Mouse (Mus musculus): ENCODE results near the gene Selenbp1. TPM values are rescaled to one million over a fixed set of nuclear protein-coding genes. Genes with fewer than 3 reads are reported as not detected.
"Not testable (repeated sequence)": the region's sequence is repeated elsewhere in the genome, so short reads cannot be mapped to it uniquely, and the experiment has no call there.

Selenbp1 gene
- polyA plus RNA-seq, 1 experiment from 2014 or later: 237 TPM

DNA sequence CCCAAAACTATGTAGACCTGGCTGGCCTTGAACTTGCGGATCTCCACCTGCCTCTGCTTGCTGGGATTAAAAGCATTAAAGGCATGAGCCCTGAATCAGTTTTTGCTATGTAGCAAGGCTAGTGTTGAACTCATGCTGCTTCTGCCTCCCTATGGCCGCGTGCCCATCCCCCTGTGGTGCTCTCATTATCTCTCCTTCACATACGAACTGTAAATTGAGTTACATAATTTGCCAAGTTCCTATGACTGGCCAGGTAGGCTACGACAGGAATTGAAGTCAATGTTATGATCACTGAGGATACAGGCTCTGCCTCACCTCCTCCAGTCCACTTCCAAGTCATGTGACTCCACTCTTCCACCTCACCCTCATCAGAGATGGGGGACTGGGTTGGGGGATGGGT, 3.3 kb downstream of the Selenbp1 start:
- Histone ChIP-seq H3K4me1 (peaks cover 22% of the 10 kb centered on the region), H3K27ac (peak overlapping the region; percentile 74; the same call in 1 of the 2 replicates), H3K4me2 (0 out of 2 replicates have a peak overlapping the region, but pooled peaks have one; percentile 22)
- H3K27me3 ChIP-seq; ATAC-seq (ENCODE audit: borderline replicate concordance, extremely low read depth, low FRiP score, low TSS enrichment); H3K9me3 ChIP-seq; H3K4me3 ChIP-seq; H3K9ac ChIP-seq; H3K36me3 ChIP-seq: not testable (repeated sequence)
- WGBS: 79% methylated on average over 5 of the region's 5 CpGs

DNA sequence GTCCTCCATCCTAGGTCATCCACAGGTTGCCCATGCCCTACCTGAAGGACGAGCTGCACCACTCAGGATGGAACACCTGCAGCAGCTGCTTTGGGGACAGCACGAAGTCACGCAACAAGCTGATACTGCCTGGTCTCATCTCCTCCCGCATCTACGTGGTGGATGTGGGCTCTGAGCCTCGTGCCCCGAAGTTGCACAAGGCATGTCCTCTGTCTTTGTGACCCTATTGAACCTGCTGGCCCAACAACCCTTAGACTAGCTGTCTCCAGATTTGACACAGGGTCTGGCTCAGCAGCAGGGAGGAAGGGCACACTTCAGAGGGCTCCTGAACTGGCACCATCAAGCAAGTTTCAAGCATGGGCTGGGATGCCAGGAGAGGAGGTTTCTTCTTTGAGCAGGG, 4.3 kb downstream of the Selenbp1 start:
- ATAC-seq (ENCODE audit: borderline replicate concordance, extremely low read depth, low FRiP score, low TSS enrichment); H3K9ac ChIP-seq; H3K4me3 ChIP-seq; H3K9me3 ChIP-seq; H3K4me2 ChIP-seq; H3K27ac ChIP-seq; H3K27me3 ChIP-seq; H3K36me3 ChIP-seq: not testable (repeated sequence)
- 87% methylated on average over 7 of the region's 7 CpGs for WGBS
- peaks cover 14% of the 10 kb centered on the region for H3K4me1 ChIP-seq

DNA sequence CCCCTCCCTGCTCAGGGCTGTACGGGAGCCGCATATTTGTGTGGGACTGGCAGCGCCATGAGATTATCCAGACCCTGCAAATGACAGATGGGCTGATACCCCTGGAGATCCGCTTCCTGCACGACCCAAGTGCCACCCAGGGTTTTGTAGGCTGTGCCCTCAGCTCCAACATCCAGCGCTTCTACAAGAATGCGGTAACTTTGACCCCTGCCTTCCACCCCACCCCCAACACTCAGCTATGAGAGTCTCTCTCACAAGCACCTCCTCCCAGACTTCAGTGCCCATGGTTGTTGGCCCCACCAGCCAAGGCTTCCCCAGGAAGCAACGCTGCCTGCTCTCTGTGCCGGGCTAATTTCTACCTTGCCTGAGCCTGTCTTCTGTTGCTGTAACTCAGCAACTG, 7.2 kb downstream of the Selenbp1 start:
- not testable (repeated sequence) for H3K36me3 ChIP-seq; H3K27ac ChIP-seq; H3K9ac ChIP-seq; ATAC-seq (ENCODE audit: borderline replicate concordance, extremely low read depth, low FRiP score, low TSS enrichment); H3K4me3 ChIP-seq; H3K9me3 ChIP-seq; H3K4me2 ChIP-seq; H3K27me3 ChIP-seq; H3K4me1 ChIP-seq
- 44% methylated on average over 9 of the region's 9 CpGs for whole genome bisulfite sequencing

DNA sequence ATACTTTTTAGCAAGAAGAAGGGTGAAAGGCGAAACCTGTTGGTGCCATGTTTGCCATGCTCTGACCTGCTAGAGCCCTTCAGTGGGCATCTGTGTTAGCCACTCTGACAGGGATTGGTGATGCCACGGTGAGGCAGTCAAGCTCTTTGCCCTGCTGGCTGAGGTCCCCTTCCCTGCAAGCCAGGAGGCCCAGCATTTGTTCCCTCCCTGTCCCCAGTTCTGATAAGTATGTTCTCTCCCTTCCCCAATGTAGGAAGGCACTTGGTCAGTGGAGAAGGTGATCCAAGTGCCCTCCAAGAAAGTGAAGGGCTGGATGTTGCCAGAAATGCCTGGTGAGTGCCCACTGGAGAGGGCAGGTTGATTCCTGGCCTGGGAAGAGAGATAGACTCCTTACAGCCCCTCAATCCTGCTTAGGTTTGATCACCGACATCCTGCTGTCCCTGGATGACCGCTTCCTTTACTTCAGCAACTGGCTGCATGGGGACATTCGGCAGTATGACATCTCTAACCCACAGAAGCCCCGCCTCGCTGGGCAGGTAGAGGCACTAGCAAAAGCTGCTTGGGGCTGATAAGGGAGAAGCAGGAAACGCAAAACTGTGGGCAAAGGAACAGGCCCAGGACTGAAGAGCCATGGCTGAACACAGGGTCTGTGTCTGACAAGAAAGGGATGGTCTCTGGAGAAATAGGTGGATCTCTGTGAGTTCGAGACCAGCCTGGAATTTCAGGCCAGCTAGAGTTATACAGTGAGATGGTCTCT, 9.5 kb downstream of the Selenbp1 start:
- H3K9ac ChIP-seq; H3K4me2 ChIP-seq; H3K4me3 ChIP-seq; ATAC-seq (ENCODE audit: borderline replicate concordance, extremely low read depth, low FRiP score, low TSS enrichment); H3K27me3 ChIP-seq; H3K36me3 ChIP-seq; H3K9me3 ChIP-seq; H3K4me1 ChIP-seq; H3K27ac ChIP-seq: not testable (repeated sequence)
- WGBS: 72% methylated on average over 9 of the region's 9 CpGs

DNA sequence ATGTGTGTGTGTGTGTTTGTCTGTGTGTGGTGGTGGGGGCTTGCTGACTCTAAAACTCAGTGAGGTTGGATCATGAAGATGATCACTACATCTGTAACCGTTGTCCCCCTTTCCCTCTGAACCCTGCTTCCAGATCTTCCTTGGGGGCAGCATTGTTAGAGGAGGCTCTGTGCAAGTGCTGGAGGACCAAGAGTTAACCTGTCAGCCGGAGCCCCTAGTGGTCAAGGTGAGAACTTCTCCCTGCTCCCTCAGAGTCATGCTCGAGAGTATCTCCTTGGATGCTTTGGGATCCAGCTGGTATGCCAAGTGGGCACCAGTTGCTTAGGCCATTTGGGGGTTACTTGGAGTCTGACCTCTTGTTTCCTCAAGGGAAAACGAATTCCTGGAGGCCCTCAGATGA, 10.8 kb downstream of the Selenbp1 start:
- H3K4me3 ChIP-seq, H3K9ac ChIP-seq, H3K27me3 ChIP-seq, H3K9me3 ChIP-seq, H3K36me3 ChIP-seq, H3K4me2 ChIP-seq, H3K4me1 ChIP-seq, H3K27ac ChIP-seq: not testable (repeated sequence)
- 18% methylated on average over 4 of the region's 4 CpGs for WGBS
- 0 out of 2 replicates have a peak, but pooled peaks have one; percentile 32 for ATAC-seq (ENCODE audit: borderline replicate concordance, extremely low read depth, low FRiP score, low TSS enrichment)

DNA sequence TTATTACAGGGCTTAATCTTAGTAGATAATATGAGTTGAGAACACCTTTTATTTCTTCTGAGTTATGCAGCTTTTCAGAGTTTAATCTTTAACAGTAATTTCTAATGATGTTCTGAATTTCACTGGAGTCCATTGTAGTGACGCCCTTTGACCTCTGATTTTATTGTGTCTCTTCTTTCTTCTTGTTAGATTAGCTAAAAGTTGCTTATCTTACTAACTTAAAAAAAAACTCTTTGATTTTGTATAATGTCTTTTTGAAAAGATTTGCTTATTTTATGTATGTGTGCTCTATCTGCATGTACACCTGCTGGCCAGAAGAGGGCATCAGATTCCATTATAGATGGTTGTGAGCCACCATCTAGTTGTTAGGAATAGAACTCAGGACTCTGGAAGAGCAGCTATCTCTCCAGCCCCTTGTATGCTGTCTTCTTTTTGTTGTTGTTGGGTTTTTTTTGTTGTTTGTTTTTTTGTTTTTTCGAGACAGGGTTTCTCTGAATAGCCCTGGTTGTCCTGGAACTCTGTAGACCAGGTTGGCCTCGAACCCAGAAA, 15.3 kb downstream of the Selenbp1 start:
- Histone ChIP-seq H3K36me3 (no peaks in the 10 kb centered on the region), H3K9me3 (no peaks in the 10 kb centered on the region), H3K9ac (no peak overlapping the region), H3K4me2 (no peak overlapping the region), H3K27ac (no peak overlapping the region), H3K27me3 (no peaks in the 10 kb centered on the region), H3K4me1 (no peaks in the 10 kb centered on the region), H3K4me3 (no peak overlapping the region)
- no peak for ATAC-seq (ENCODE audit: borderline replicate concordance, extremely low read depth, low FRiP score, low TSS enrichment)
- WGBS: 72% methylated on average over 3 of the region's 3 CpGs

DNA sequence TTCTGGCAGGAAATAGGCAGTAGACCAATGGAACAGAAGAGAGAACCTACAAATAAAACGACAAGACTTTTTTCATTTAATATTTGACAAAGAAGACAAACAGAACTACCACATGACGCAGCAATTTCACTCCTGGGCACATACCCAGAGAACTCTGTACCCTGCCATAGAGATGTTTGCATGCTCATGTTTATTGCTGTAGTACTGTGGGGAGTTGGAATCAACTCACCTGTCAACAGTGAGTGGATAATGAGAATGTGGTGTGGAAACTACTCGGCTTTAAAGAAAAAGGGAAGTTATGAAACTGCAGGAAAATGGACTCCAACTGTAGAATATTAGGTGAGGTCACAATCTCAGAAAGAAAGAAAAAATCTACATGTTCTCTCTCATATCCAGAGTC, 16.8 kb downstream of the Selenbp1 start:
- 74% methylated on average over 3 of the region's 3 CpGs for WGBS
- Histone ChIP-seq H3K4me3 (no peak overlapping the region), H3K9me3 (no peaks in the 10 kb centered on the region), H3K27ac (no peak overlapping the region), H3K4me1 (0 out of 2 replicates have a peak, but pooled peaks cover under 1% of the 10 kb centered on the region), H3K9ac (no peak overlapping the region), H3K36me3 (no peaks in the 10 kb centered on the region), H3K4me2 (no peak overlapping the region), H3K27me3 (no peaks in the 10 kb centered on the region)
- no peak for ATAC-seq (ENCODE audit: borderline replicate concordance, extremely low read depth, low FRiP score, low TSS enrichment)

DNA sequence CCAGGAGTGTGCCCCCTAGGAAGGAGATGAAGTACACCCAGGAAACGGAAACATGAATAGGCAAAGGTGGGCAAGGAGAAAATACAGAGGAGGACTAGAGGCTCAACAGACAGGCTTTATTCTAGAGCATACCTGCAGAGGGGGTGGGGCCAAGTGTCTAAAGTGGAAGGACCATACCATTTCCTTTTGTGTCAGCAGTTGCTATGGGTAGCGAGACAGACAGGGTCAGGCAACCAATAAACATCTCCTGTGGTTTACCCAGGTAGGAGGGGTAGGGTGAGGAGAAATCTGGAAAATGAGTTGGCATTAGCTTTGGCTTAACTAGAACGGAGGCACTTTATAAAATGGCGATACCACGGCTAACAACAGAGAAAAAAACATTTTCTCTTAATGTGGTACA, 19.9 kb downstream of the Selenbp1 start:
- Histone ChIP-seq H3K9ac (peak overlapping the region; percentile 60; the same call in 1 of the 2 replicates), H3K4me1 (peaks cover 7% of the 10 kb centered on the region), H3K27me3 (no peaks in the 10 kb centered on the region), H3K27ac (peak overlapping the region; percentile 95), H3K4me2 (peak overlapping the region; percentile 67), H3K9me3 (no peaks in the 10 kb centered on the region), H3K36me3 (peaks cover 24% of the 10 kb centered on the region), H3K4me3 (peak overlapping the region; percentile 88)
- peak; percentile 34; the same call in 1 of the 2 replicates for ATAC-seq (ENCODE audit: borderline replicate concordance, extremely low read depth, low FRiP score, low TSS enrichment)
- WGBS: 46% methylated on average over 5 of the region's 5 CpGs

DNA sequence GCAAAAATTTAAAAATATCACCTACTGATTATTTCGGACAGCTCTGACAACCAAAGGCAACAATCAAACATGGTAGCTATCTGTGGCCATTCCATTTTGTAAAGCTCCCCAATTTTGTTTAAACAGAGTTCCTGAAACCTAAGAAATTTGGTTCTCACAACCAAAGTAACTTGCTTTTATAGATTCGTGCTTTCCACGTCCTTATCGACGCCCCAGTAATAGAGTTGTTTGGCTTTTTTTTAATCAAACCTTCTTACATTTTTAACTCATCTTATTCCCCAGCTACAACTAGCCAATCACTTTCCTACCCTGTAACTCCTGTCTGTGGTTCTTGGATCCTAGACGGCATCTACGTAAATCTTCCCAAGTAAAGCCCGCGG, 20.5 kb downstream of the Selenbp1 start:
- H3K9me3 ChIP-seq: no peaks in the 10 kb centered on the region
- H3K4me3 ChIP-seq: peak overlapping the region; percentile 88
- H3K4me2 ChIP-seq: peak overlapping the region; percentile 67
- peak overlapping the region; percentile 60 for H3K9ac ChIP-seq
- H3K27ac ChIP-seq: peak overlapping the region; percentile 95
- peaks cover 7% of the 10 kb centered on the region for H3K4me1 ChIP-seq
- H3K36me3 ChIP-seq: peaks cover 29% of the 10 kb centered on the region
- ATAC-seq (ENCODE audit: borderline replicate concordance, extremely low read depth, low FRiP score, low TSS enrichment): peak; percentile 28; the same call in 1 of the 2 replicates
- no peaks in the 10 kb centered on the region for H3K27me3 ChIP-seq
- WGBS: 6% methylated on average over 9 of the region's 9 CpGs

DNA sequence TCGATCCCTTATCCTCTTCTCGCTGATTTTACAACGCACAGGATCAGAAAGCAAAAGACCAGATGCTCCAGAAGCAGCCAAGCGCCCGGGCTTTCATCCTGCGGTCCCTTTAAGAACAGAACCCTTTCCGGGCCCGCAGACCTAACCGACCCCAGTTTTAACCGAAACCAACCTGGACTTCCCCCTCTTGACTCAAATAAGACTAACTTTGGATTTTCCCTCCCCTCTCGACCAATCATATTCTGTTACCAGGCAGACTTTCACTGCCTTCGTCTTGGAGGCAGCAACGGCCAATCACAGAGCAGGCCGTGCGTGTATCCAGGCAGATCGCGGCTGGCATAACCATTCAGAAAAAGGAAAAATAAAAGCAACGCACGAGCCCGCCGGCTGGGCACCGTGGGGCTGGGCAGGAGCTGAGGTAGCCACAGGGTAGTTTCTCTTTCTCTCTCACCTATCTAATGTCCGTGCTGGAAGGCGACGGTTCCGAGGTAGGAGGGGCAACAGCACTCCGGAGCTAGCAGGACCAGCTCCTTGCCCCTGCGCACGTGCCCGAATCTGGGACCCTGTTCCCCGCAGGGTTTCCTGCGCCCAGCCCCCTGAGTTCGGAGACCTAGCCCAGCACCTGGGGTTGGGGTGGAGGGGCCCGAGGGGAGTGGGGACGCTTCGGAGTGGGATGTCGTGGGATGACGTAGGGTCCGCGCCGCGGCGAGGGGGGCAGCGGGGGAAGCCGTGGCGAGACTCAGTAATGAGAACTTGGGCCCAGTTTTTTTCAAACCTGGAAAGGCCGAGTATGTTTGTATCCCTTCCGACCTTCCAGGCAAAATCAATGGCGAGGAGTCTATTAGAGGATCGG, 21.1 kb downstream of the Selenbp1 start, which contains the start of gene Rfx5:
TSS of gene Rfx5 (plus strand) at position 312 of the 853 bp plus-strand sequence.
- Histone ChIP-seq H3K9ac (peak within 1 kb of the TSS; percentile 89), H3K4me3 (peak within 1 kb of the TSS; percentile 88), H3K27ac (peak within 1 kb of the TSS; percentile 95), H3K4me2 (peak within 1 kb of the TSS; percentile 67), H3K27me3 (no peaks in the 10 kb centered on the region), H3K9me3 (no peaks in the 10 kb centered on the region), H3K36me3 (peaks cover 35% of the 10 kb centered on the region), H3K4me1 (peaks cover 7% of the 10 kb centered on the region)
- under 1% methylated on average over 50 of the region's 50 CpGs for WGBS
- peak; percentile 97 for ATAC-seq (ENCODE audit: borderline replicate concordance, extremely low read depth, low FRiP score, low TSS enrichment)

DNA sequence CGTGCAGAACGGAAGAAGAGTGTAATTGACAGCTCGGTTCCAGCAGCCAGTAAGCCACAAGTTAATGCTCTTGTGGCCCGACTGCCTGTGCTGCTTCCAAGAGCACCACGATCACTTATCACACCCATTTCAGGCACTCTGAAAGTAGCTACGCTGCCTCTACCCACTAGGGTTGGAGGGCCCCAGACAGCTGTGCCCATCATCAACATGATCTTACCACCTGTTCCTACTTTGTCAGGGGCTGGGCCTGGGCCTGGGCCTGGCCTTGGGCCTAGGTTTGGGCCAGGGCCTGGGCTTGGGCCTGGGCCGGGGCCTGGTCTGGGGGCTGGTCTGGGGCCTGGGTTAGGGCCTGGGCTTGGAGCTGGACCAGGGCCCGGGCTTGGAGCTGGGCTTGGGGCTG, 25.4 kb downstream of the Selenbp1 start:
- 88% methylated on average over 8 of the region's 8 CpGs for WGBS
- no peaks in the 10 kb centered on the region for H3K9me3 ChIP-seq
- no peak overlapping the region; the same call in 1 of the 2 replicates for H3K9ac ChIP-seq
- ATAC-seq (ENCODE audit: borderline replicate concordance, extremely low read depth, low FRiP score, low TSS enrichment): no peak
- peaks cover 7% of the 10 kb centered on the region for H3K4me1 ChIP-seq
- peaks cover 35% of the 10 kb centered on the region for H3K36me3 ChIP-seq
- H3K4me2 ChIP-seq: no peak overlapping the region
- H3K27ac ChIP-seq: no peak overlapping the region
- no peaks in the 10 kb centered on the region for H3K27me3 ChIP-seq
- H3K4me3 ChIP-seq: no peak overlapping the region

DNA sequence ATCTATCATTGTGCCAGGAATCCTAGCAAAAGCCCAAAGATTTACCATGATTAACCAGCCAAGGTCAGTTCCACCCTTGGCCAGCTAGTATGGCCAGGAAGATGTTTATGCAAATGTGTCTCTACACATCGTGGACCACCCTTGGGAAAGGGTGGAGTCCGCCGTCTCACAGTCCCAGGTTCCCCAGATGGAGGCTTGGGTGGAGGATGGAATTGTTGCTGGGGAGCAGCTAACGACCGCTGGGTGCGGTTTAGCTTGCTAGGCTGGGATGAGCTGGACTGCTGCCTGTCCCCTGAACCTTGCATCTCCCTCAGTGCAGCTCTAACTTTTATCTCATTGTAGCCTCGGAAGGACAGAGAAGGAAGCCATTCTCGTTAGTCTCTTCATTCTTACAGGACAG, 27.0 kb downstream of the Selenbp1 start:
- Histone ChIP-seq H3K9ac (no peak overlapping the region), H3K4me2 (no peak overlapping the region), H3K4me1 (peaks cover 4% of the 10 kb centered on the region), H3K36me3 (peaks cover 35% of the 10 kb centered on the region), H3K27ac (no peak overlapping the region), H3K4me3 (no peak overlapping the region), H3K27me3 (no peaks in the 10 kb centered on the region), H3K9me3 (no peaks in the 10 kb centered on the region)
- 39% methylated on average over 8 of the region's 8 CpGs for WGBS
- no peak for ATAC-seq (ENCODE audit: borderline replicate concordance, extremely low read depth, low FRiP score, low TSS enrichment)
